Mouse (Mus musculus) small intestine, adult 2 months (tissue): ENCODE results near the gene Ankrd2. TPM values are rescaled to one million over a fixed set of nuclear protein-coding genes. Genes with fewer than 3 reads are reported as not detected.
"Not testable (repeated sequence)": the region's sequence is repeated elsewhere in the genome, so short reads cannot be mapped to it uniquely, and the experiment has no call there.

ENCODE experiments used
- H3K27ac ChIP-seq: fragments of 200-500 bp; 2 replicates; pipeline ENCODE4 v1.5.1; 2012; ENCODE audit warnings: low read depth, low read length, control low read depth, inconsistent platforms; ENCODE audit not compliant: insufficient read depth
- H3K27me3 ChIP-seq: fragments of 200-500 bp; 2 replicates; pipeline ENCODE4 v1.6.1; 2012; ENCODE audit warnings: mild to moderate bottlenecking, moderate library complexity, low read length, inconsistent platforms; ENCODE audit not compliant: control insufficient read depth, insufficient read depth
- H3K36me3 ChIP-seq: fragments of 200-500 bp; 2 replicates; pipeline ENCODE4 v1.6.1; 2012; ENCODE audit warnings: mild to moderate bottlenecking, low read length, control low read depth, inconsistent platforms; ENCODE audit not compliant: control insufficient read depth, insufficient read depth
- H3K4me1 ChIP-seq: fragments of 200-500 bp; 2 replicates; pipeline ENCODE4 v1.6.1; 2012; ENCODE audit warnings: low read length, inconsistent platforms, mixed read lengths; ENCODE audit not compliant: control insufficient read depth, insufficient read depth, insufficient read length
- H3K4me3 ChIP-seq: fragments of 200-500 bp; 2 replicates; pipeline ENCODE4 v1.5.1; 2012; ENCODE audit warnings: low read depth, mild to moderate bottlenecking, control low read depth, inconsistent platforms, low read length, moderate library complexity
- CTCF ChIP-seq: fragments of 200-500 bp; IDR thresholded peaks from 2 replicates; pipeline ENCODE4 v1.5.1; 2012; ENCODE audit warnings: low read depth, mild to moderate bottlenecking, control low read depth, inconsistent platforms, low read length, moderate library complexity, mixed read lengths; ENCODE audit not compliant: insufficient replicate concordance, insufficient read length; ENCODE audit errors: extremely low read depth
- POLR2A ChIP-seq: fragments of 200-500 bp; IDR thresholded peaks from 2 replicates; pipeline ENCODE4 v1.6.1; 2012; ENCODE audit warnings: low read depth, mild to moderate bottlenecking, control low read depth, inconsistent platforms, low read length, moderate library complexity
- WGBS: fragments of 180-500 bp; shearing (Covaris S2); methylation state at CpG from one replicate; pipeline ENCODE4 v1.1.7; 2018; 5-methylcytosine and 5-hydroxymethylcytosine counted together
- polyA plus RNA-seq: library from polyadenylated mRNA; depleted of rRNA; stranded (reverse); fragments of >200 nt; gene quantifications from 2 replicates; pipeline ENCODE4 v1.2.3, GENCODE M21; 2012; rRNA removed

The Ankrd2 gene
- polyA plus RNA-seq, 1 experiment = not detected

GRCm38 (mm10) chr19:42080469-42080868, 44.7 kb downstream of the Ankrd2 start:
- Histone ChIP-seq H3K27ac (no peak overlapping the region), H3K4me1 (no peaks in the 10 kb centered on the region; the same call in 1 of the 2 replicates), H3K36me3 (no peaks in the 10 kb centered on the region), H3K27me3 (no peaks in the 10 kb centered on the region), H3K4me3 (no peak overlapping the region)
- WGBS = 73% methylated on average over 11 of the region's 11 CpGs
- TF ChIP-seq POLR2A (no peak), CTCF (no peak)

- not testable (repeated sequence) for H3K27ac ChIP-seq, H3K4me3 ChIP-seq, H3K36me3 ChIP-seq, H3K27me3 ChIP-seq, H3K4me1 ChIP-seq
- 81% methylated on average over 5 of the region's 5 CpGs for WGBS
Observed at GRCm38 (mm10) chr19:42081613-42082012, 45.8 kb downstream of the Ankrd2 start.

- WGBS = 11% methylated on average over 10 of the region's 10 CpGs
- TF ChIP-seq POLR2A (no peak), CTCF (no peak)
- Histone ChIP-seq H3K27ac (no peak overlapping the region), H3K4me3 (peak overlapping the region; percentile 59), H3K27me3 (0 out of 2 replicates have a peak, but pooled peaks cover 4% of the 10 kb centered on the region), H3K4me1 (peaks cover 11% of the 10 kb centered on the region), H3K36me3 (no peaks in the 10 kb centered on the region)
Observed at GRCm38 (mm10) chr19:42085690-42086089, 49.9 kb downstream of the Ankrd2 start.

- Histone ChIP-seq H3K27me3 (0 out of 2 replicates have a peak, but pooled peaks cover 4% of the 10 kb centered on the region), H3K4me1 (peaks cover 11% of the 10 kb centered on the region), H3K4me3 (peak within 1 kb of the TSS; percentile 59), H3K36me3 (no peaks in the 10 kb centered on the region), H3K27ac (no peak within 1 kb of the TSS)
- 4% methylated on average over 21 of the region's 21 CpGs for WGBS
- TF ChIP-seq CTCF (no peak), POLR2A (no peak; the same call in 1 of the 2 replicates)
Observed at GRCm38 (mm10) chr19:42086166-42086565, 50.4 kb downstream of the Ankrd2 start, which contains the start of gene Morn4. TSS of gene Morn4 (minus strand) at chr19:42086357.

- peaks cover 4% of the 10 kb centered on the region for H3K36me3 ChIP-seq
- peak overlapping the region; percentile 7 for H3K4me3 ChIP-seq
- 15% methylated on average over 14 of the region's 14 CpGs for WGBS
- H3K27ac ChIP-seq = peak overlapping the region; percentile 93
- peaks cover 15% of the 10 kb centered on the region for H3K4me1 ChIP-seq
- no peak for TF ChIP-seq POLR2A
- TF ChIP-seq CTCF = peak; percentile 4; the same call in 1 of the 2 replicates
- 0 out of 2 replicates have a peak, but pooled peaks cover 4% of the 10 kb centered on the region for H3K27me3 ChIP-seq
Observed at GRCm38 (mm10) chr19:42089103-42089747, 53.4 kb downstream of the Ankrd2 start.

GRCm38 (mm10) chr19:42089748-42090595, 54.2 kb downstream of the Ankrd2 start, which contains the start of gene Pi4k2a:
TSS of gene Pi4k2a (plus strand) at chr19:42090470.
- under 1% methylated on average over 55 of the region's 55 CpGs for WGBS
- TF ChIP-seq POLR2A = peak; percentile 54; the same call in 1 of the 2 replicates
- no peak for TF ChIP-seq CTCF
- Histone ChIP-seq H3K27me3 (0 out of 2 replicates have a peak, but pooled peaks cover 4% of the 10 kb centered on the region), H3K4me3 (peak within 1 kb of the TSS; percentile 80), H3K4me1 (peaks cover 15% of the 10 kb centered on the region), H3K27ac (peak within 1 kb of the TSS; percentile 93), H3K36me3 (peaks cover 4% of the 10 kb centered on the region)

- Histone ChIP-seq H3K27me3 (0 out of 2 replicates have a peak, but pooled peaks cover 4% of the 10 kb centered on the region), H3K27ac (peak overlapping the region; percentile 66), H3K36me3 (peaks cover 7% of the 10 kb centered on the region), H3K4me3 (peak overlapping the region; percentile 80), H3K4me1 (peaks cover 14% of the 10 kb centered on the region)
- under 1% methylated on average over 52 of the region's 52 CpGs for WGBS
- TF ChIP-seq POLR2A (no peak), CTCF (no peak)
Observed at GRCm38 (mm10) chr19:42090637-42091141, 54.9 kb downstream of the Ankrd2 start.

Other genes with a start within 250 kb of the Ankrd2 start
- 0.71 and 2.1 TPM in 2 replicates for gene Arhgap19, start 234.0 kb upstream of the Ankrd2 start, polyA plus RNA-seq
- 8.1 and 29.1 TPM in 2 replicates for gene Frat1, start 206.0 kb upstream of the Ankrd2 start, polyA plus RNA-seq
- 13.7 and 62.2 TPM in 2 replicates for gene Frat2, start 187.9 kb upstream of the Ankrd2 start, polyA plus RNA-seq
- gene Rrp12, start 139.8 kb upstream of the Ankrd2 start, polyA plus RNA-seq = 2.4 and 3.0 TPM in 2 replicates
- gene Pgam1, start 124.1 kb upstream of the Ankrd2 start, polyA plus RNA-seq = 159 and 216 TPM in 2 replicates
- gene Exosc1, start 102.6 kb upstream of the Ankrd2 start, polyA plus RNA-seq = 4.7 and 5.9 TPM in 2 replicates
- 27.5 and 42.0 TPM in 2 replicates for gene Zdhhc16, start 102.5 kb upstream of the Ankrd2 start, polyA plus RNA-seq
- 17.4 and 33.0 TPM in 2 replicates for gene Mms19, start 54.8 kb upstream of the Ankrd2 start, polyA plus RNA-seq
- 9.0 and 10.8 TPM in 2 replicates for gene Ubtd1, start 54.2 kb upstream of the Ankrd2 start, polyA plus RNA-seq
- 0.76 and 2.2 TPM in 2 replicates for gene Hoga1, start 9.6 kb downstream of the Ankrd2 start, polyA plus RNA-seq
- 0.06 TPM in 1 of 2 replicates, not detected in the other for gene 4933411K16Rik, start 16.2 kb downstream of the Ankrd2 start, polyA plus RNA-seq
- 0.46 and 1.4 TPM in 2 replicates for gene Morn4, start 50.4 kb downstream of the Ankrd2 start, polyA plus RNA-seq
- 12.8 and 33.2 TPM in 2 replicates for gene Pi4k2a, start 54.5 kb downstream of the Ankrd2 start, polyA plus RNA-seq
- gene Avpi1, start 93.1 kb downstream of the Ankrd2 start, polyA plus RNA-seq = 6.9 and 13.6 TPM in 2 replicates
- gene Marveld1, start 111.4 kb downstream of the Ankrd2 start, polyA plus RNA-seq = 38.0 and 46.4 TPM in 2 replicates
- 11.5 and 24.0 TPM in 2 replicates for gene Zfyve27, start 128.0 kb downstream of the Ankrd2 start, polyA plus RNA-seq
- 7.3 and 8.3 TPM in 2 replicates for gene Sfrp5, start 166.3 kb downstream of the Ankrd2 start, polyA plus RNA-seq
- gene Golga7b, start 211.6 kb downstream of the Ankrd2 start, polyA plus RNA-seq = 0.34 and 0.63 TPM in 2 replicates